Mouse (Mus musculus) kidney, postnatal 36 days (tissue): Measurements from ENCODE around the gene Erc1.

Source experiments
- DNase-seq, 2 experiments: peaks; one replicate each; pipeline ENCODE4 v3.0.0; 2021 to 2022; ENCODE audit warnings: mixed read lengths in 2 of 2

The Erc1 gene

GRCm38 (mm10) chr6:119585652-119586375 is 262.2 kb downstream of the Erc1 start:
- peak in 1 of 2 experiments; percentile 24 for DNase-seq

GRCm38 (mm10) chr6:119584061-119584460 is 263.9 kb downstream of the Erc1 start:
- peak; percentile 26 to 46 for DNase-seq

GRCm38 (mm10) chr6:119583165-119583564 is 264.8 kb downstream of the Erc1 start:
- DNase-seq, result no peak

- DNase-seq, result no peak
Observed at GRCm38 (mm10) chr6:119576706-119577105, 271.3 kb downstream of the Erc1 start.

- no peak for DNase-seq
Observed at GRCm38 (mm10) chr6:119575331-119575730, 272.6 kb downstream of the Erc1 start.

GRCm38 (mm10) chr6:119572296-119572695 is 275.7 kb downstream of the Erc1 start:
- DNase-seq, result no peak

- DNase-seq, result no peak
Observed at GRCm38 (mm10) chr6:119570797-119571196, 277.2 kb downstream of the Erc1 start.

GRCm38 (mm10) chr6:119568339-119568738 is 279.6 kb downstream of the Erc1 start:
- no peak for DNase-seq

GRCm38 (mm10) chr6:119565451-119566379 is 282.3 kb downstream of the Erc1 start:
- peak; percentile 28 to 35 for DNase-seq

GRCm38 (mm10) chr6:119562558-119562957 is 285.4 kb downstream of the Erc1 start:
- peak in 1 of 2 experiments; percentile 12 for DNase-seq

- no peak for DNase-seq
Observed at GRCm38 (mm10) chr6:119558855-119559254, 289.1 kb downstream of the Erc1 start.

GRCm38 (mm10) chr6:119554439-119554838 is 293.5 kb downstream of the Erc1 start:
- DNase-seq, result no peak

- DNase-seq, result peak in 1 of 2 experiments; percentile 19
Observed at GRCm38 (mm10) chr6:119544518-119544864, 303.5 kb downstream of the Erc1 start.

- DNase-seq, result peak in 1 of 2 experiments; percentile 31
Observed at GRCm38 (mm10) chr6:119543803-119544517, 304.0 kb downstream of the Erc1 start, which contains the start of gene Wnt5b. Gene Wnt5b, minus strand, starts transcription at chr6:119544347.

- DNase-seq, result peak in 1 of 2 experiments; percentile 22
Observed at GRCm38 (mm10) chr6:119543456-119543802, 304.5 kb downstream of the Erc1 start.

GRCm38 (mm10) chr6:119535867-119536266 is 312.1 kb downstream of the Erc1 start:
- DNase-seq, result no peak

- DNase-seq, result no peak
Observed at GRCm38 (mm10) chr6:119533170-119533709, 314.7 kb downstream of the Erc1 start.

GRCm38 (mm10) chr6:119529659-119530058 is 318.3 kb downstream of the Erc1 start:
- no peak for DNase-seq

GRCm38 (mm10) chr6:119526498-119526897 is 321.5 kb downstream of the Erc1 start:
- DNase-seq, result peak in 1 of 2 experiments; percentile 13

GRCm38 (mm10) chr6:119521931-119522391 is 326.0 kb downstream of the Erc1 start:
- DNase-seq, result no peak

GRCm38 (mm10) chr6:119521482-119521900 is 326.5 kb downstream of the Erc1 start:
- DNase-seq, result no peak
